Mouse (Mus musculus): Measurements from ENCODE around the gene Zfp592. TPM values are rescaled to one million over a fixed set of nuclear protein-coding genes. Genes with fewer than 3 reads are reported as not detected.
"Not testable (repeated sequence)": the region's sequence is repeated elsewhere in the genome, so short reads cannot be mapped to it uniquely, and the experiment has no call there.

Zfp592 gene
- polyA plus RNA-seq, 1 experiment from 2014 or later = 11.9 TPM

GRCm38 (mm10) chr7:80972920-80973637 is 20.4 kb upstream of the Zfp592 start:
- not testable (repeated sequence) for ATAC-seq; H3K27ac ChIP-seq; H3K4me1 ChIP-seq; H3K36me3 ChIP-seq; H3K4me3 ChIP-seq; H3K9me3 ChIP-seq (replicated peaks); H3K27me3 ChIP-seq (replicated peaks); H3K9ac ChIP-seq; H3K4me2 ChIP-seq
- 62% methylated on average over 4 of the region's 4 CpGs for WGBS (ENCODE audit: insufficient replicate concordance)

- not testable (repeated sequence) for H3K4me2 ChIP-seq; H3K27ac ChIP-seq; H3K36me3 ChIP-seq; H3K4me3 ChIP-seq; H3K9me3 ChIP-seq (replicated peaks); H3K4me1 ChIP-seq; H3K9ac ChIP-seq; ATAC-seq; H3K27me3 ChIP-seq (replicated peaks)
- WGBS (ENCODE audit: insufficient replicate concordance) = 32% methylated on average over 3 of the region's 3 CpGs
Observed at GRCm38 (mm10) chr7:80973638-80974015, 19.9 kb upstream of the Zfp592 start.

- no peak overlapping the region for H3K9ac ChIP-seq
- no peak overlapping the region for H3K4me3 ChIP-seq
- no peak overlapping the region for H3K27ac ChIP-seq
- no peaks in the 10 kb centered on the region for H3K9me3 ChIP-seq (replicated peaks)
- 82% methylated on average over 11 of the region's 11 CpGs for WGBS (ENCODE audit: insufficient replicate concordance)
- no peak for ATAC-seq
- H3K27me3 ChIP-seq (replicated peaks) = no peaks in the 10 kb centered on the region
- H3K36me3 ChIP-seq = no peaks in the 10 kb centered on the region
- no peak overlapping the region for H3K4me2 ChIP-seq
- H3K4me1 ChIP-seq = peaks cover 5% of the 10 kb centered on the region
Observed at GRCm38 (mm10) chr7:80980566-80980965, 12.9 kb upstream of the Zfp592 start.

GRCm38 (mm10) chr7:80986458-80987187 is 6.9 kb upstream of the Zfp592 start:
- peak overlapping the region; percentile 13 for H3K9ac ChIP-seq
- H3K36me3 ChIP-seq = no peaks in the 10 kb centered on the region
- H3K27me3 ChIP-seq (replicated peaks) = no peaks in the 10 kb centered on the region
- no peak overlapping the region for H3K4me3 ChIP-seq
- H3K4me2 ChIP-seq = peak overlapping the region; percentile 48
- 4% methylated on average over 6 of the region's 6 CpGs for WGBS (ENCODE audit: insufficient replicate concordance)
- peaks cover 62% of the 10 kb centered on the region for H3K4me1 ChIP-seq
- H3K27ac ChIP-seq = peak overlapping the region; percentile 75
- H3K9me3 ChIP-seq (replicated peaks) = no peaks in the 10 kb centered on the region
- peak; percentile 69 for ATAC-seq

GRCm38 (mm10) chr7:80987805-80988625 is 5.5 kb upstream of the Zfp592 start:
- Histone ChIP-seq H3K4me2 (0 out of 2 replicates have a peak overlapping the region, but pooled peaks have one; percentile 13), H3K27me3 (replicated peaks) (no peaks in the 10 kb centered on the region), H3K9ac (peak overlapping the region; percentile 2; the same call in 1 of the 2 replicates), H3K36me3 (no peaks in the 10 kb centered on the region), H3K4me1 (peaks cover 72% of the 10 kb centered on the region), H3K9me3 (replicated peaks) (no peaks in the 10 kb centered on the region), H3K27ac (peak overlapping the region; percentile 75), H3K4me3 (no peak overlapping the region)
- ATAC-seq = peak; percentile 46; the same call in 1 of the 2 replicates
- 25% methylated on average over 4 of the region's 4 CpGs for WGBS (ENCODE audit: insufficient replicate concordance)

- Histone ChIP-seq H3K9me3 (replicated peaks) (no peaks in the 10 kb centered on the region), H3K9ac (no peak overlapping the region), H3K4me1 (peaks cover 76% of the 10 kb centered on the region), H3K27me3 (replicated peaks) (no peaks in the 10 kb centered on the region), H3K36me3 (no peaks in the 10 kb centered on the region), H3K4me2 (no peak overlapping the region), H3K4me3 (no peak overlapping the region), H3K27ac (no peak overlapping the region)
- WGBS (ENCODE audit: insufficient replicate concordance) = 62% methylated on average over 6 of the region's 6 CpGs
- no peak for ATAC-seq
Observed at GRCm38 (mm10) chr7:80990276-80990675, 3.2 kb upstream of the Zfp592 start.

GRCm38 (mm10) chr7:80991589-80991988 is 1.9 kb upstream of the Zfp592 start:
- 84% methylated on average over 5 of the region's 5 CpGs for WGBS (ENCODE audit: insufficient replicate concordance)
- no peak for ATAC-seq
- no peaks in the 10 kb centered on the region for H3K36me3 ChIP-seq

GRCm38 (mm10) chr7:80992063-80992462 is 1.4 kb upstream of the Zfp592 start:
- Histone ChIP-seq H3K4me3 (peak overlapping the region; percentile 97), H3K4me2 (peak overlapping the region; percentile 97), H3K4me1 (peaks cover 78% of the 10 kb centered on the region), H3K36me3 (no peaks in the 10 kb centered on the region), H3K27me3 (replicated peaks) (no peaks in the 10 kb centered on the region), H3K9me3 (replicated peaks) (no peaks in the 10 kb centered on the region), H3K27ac (no peak overlapping the region), H3K9ac (peak overlapping the region; percentile 99)
- no peak for ATAC-seq
- WGBS (ENCODE audit: insufficient replicate concordance) = 51% methylated on average over 6 of the region's 6 CpGs

More at GRCm38 (mm10) chr7:80991589-80991988, 1.9 kb upstream of the Zfp592 start:
- Histone ChIP-seq H3K9ac (no peak overlapping the region), H3K27ac (no peak overlapping the region), H3K4me2 (peak overlapping the region; percentile 97), H3K4me1 (peaks cover 78% of the 10 kb centered on the region), H3K9me3 (replicated peaks) (no peaks in the 10 kb centered on the region), H3K27me3 (replicated peaks) (no peaks in the 10 kb centered on the region), H3K4me3 (no peak overlapping the region)

GRCm38 (mm10) chr7:80992631-80992979 is 876 bp upstream of the Zfp592 start:
- Histone ChIP-seq H3K27ac (peak overlapping the region; percentile 94), H3K36me3 (peaks cover under 1% of the 10 kb centered on the region; the same call in 1 of the 2 replicates), H3K9ac (peak overlapping the region; percentile 99), H3K4me3 (peak overlapping the region; percentile 97), H3K4me1 (peaks cover 78% of the 10 kb centered on the region), H3K9me3 (replicated peaks) (no peaks in the 10 kb centered on the region), H3K4me2 (peak overlapping the region; percentile 97), H3K27me3 (replicated peaks) (no peaks in the 10 kb centered on the region)
- no peak for ATAC-seq
- WGBS (ENCODE audit: insufficient replicate concordance) = 1% methylated on average over 12 of the region's 12 CpGs

GRCm38 (mm10) chr7:80993834-80994662 is 567 bp downstream of the Zfp592 start:
- H3K36me3 ChIP-seq = peaks cover 4% of the 10 kb centered on the region; the same call in 1 of the 2 replicates
- peak overlapping the region; percentile 97 for H3K4me3 ChIP-seq
- ATAC-seq = peak; percentile 66
- peaks cover 75% of the 10 kb centered on the region for H3K4me1 ChIP-seq
- H3K4me2 ChIP-seq = peak overlapping the region; percentile 97
- H3K27ac ChIP-seq = peak overlapping the region; percentile 94
- no peaks in the 10 kb centered on the region for H3K9me3 ChIP-seq (replicated peaks)
- WGBS (ENCODE audit: insufficient replicate concordance) = under 1% methylated on average over 37 of the region's 58 CpGs
- H3K9ac ChIP-seq = peak overlapping the region; percentile 99
- no peaks in the 10 kb centered on the region for H3K27me3 ChIP-seq (replicated peaks)

- no peaks in the 10 kb centered on the region for H3K9me3 ChIP-seq (replicated peaks)
- peaks cover 73% of the 10 kb centered on the region for H3K4me1 ChIP-seq
- WGBS (ENCODE audit: insufficient replicate concordance) = 7% methylated on average over 6 of the region's 6 CpGs
- H3K27ac ChIP-seq = peak overlapping the region; percentile 94
- H3K27me3 ChIP-seq (replicated peaks) = no peaks in the 10 kb centered on the region
- H3K36me3 ChIP-seq = peaks cover 4% of the 10 kb centered on the region; the same call in 1 of the 2 replicates
- no peak for ATAC-seq
- H3K9ac ChIP-seq = peak overlapping the region; percentile 99
- H3K4me3 ChIP-seq = peak overlapping the region; percentile 97
- H3K4me2 ChIP-seq = peak overlapping the region; percentile 97
Observed at GRCm38 (mm10) chr7:80994663-80995005, 1.2 kb downstream of the Zfp592 start.

Measured in liver, embryonic 12.5 days (tissue).